Mouse (Mus musculus) erythroblast, adult 5-6 weeks (primary cell): Measurements from ENCODE around the gene Zfp423. TPM values are rescaled to one million over a fixed set of nuclear protein-coding genes. Genes with fewer than 3 reads are reported as not detected.

ENCODE experiments used
- ATAC-seq: replicated peaks from 2 replicates; pipeline ENCODE4 v1.8.0; 2016; ENCODE audit warnings: moderate number of reproducible peaks, mild to moderate bottlenecking, moderate TSS enrichment, inconsistent platforms; ENCODE audit not compliant: poor library complexity, low FRiP score, severe bottlenecking
- total RNA-seq, 2 experiments: library from RNA; stranded (forward) in 1 of 2; stranded (reverse) in 1 of 2; fragments of 150-400 nt in 1 of 2; fragments of 200-764, 138-1000 nt in 1 of 2; gene quantifications; 2 replicates each; pipeline versions ENCODE4 v1.2.3 to v1.2.4; 2015 to 2017; ENCODE audit warnings: low replicate concordance in 2 of 2

Zfp423 gene
- total RNA-seq, 2 experiments from 2014 or later: not detected

GRCm38 (mm10) chr8:87657488-87657887 is 301.9 kb downstream of the Zfp423 start:
- no peak for ATAC-seq

- no peak for ATAC-seq
Observed at GRCm38 (mm10) chr8:87656484-87657230, 302.7 kb downstream of the Zfp423 start.

GRCm38 (mm10) chr8:87655946-87656345 is 303.4 kb downstream of the Zfp423 start:
- no peak for ATAC-seq

- ATAC-seq: no peak
Observed at GRCm38 (mm10) chr8:87647781-87648180, 311.6 kb downstream of the Zfp423 start.

GRCm38 (mm10) chr8:87645829-87646483 is 313.4 kb downstream of the Zfp423 start:
- ATAC-seq: no peak

GRCm38 (mm10) chr8:87645371-87645770 is 314.0 kb downstream of the Zfp423 start:
- no peak for ATAC-seq

- ATAC-seq: no peak
Observed at GRCm38 (mm10) chr8:87640930-87641329, 318.5 kb downstream of the Zfp423 start.

- ATAC-seq: no peak
Observed at GRCm38 (mm10) chr8:87636226-87636742, 323.1 kb downstream of the Zfp423 start.

- ATAC-seq: no peak
Observed at GRCm38 (mm10) chr8:87631776-87632175, 327.6 kb downstream of the Zfp423 start.

GRCm38 (mm10) chr8:87629656-87630055 is 329.7 kb downstream of the Zfp423 start:
- ATAC-seq: no peak

GRCm38 (mm10) chr8:87621181-87621580 is 338.2 kb downstream of the Zfp423 start:
- no peak for ATAC-seq

GRCm38 (mm10) chr8:87620225-87620624 is 339.2 kb downstream of the Zfp423 start:
- ATAC-seq: no peak

GRCm38 (mm10) chr8:87619529-87619928 is 339.9 kb downstream of the Zfp423 start:
- no peak for ATAC-seq

GRCm38 (mm10) chr8:87619118-87619517 is 340.3 kb downstream of the Zfp423 start:
- ATAC-seq: no peak

GRCm38 (mm10) chr8:87613701-87614100 is 345.7 kb downstream of the Zfp423 start:
- ATAC-seq: no peak

Other genes with a start within 250 kb of the Zfp423 start
- 64.9 and 90.3 TPM in 2 replicates for gene Cnep1r1, start 159.2 kb upstream of the Zfp423 start, total RNA-seq (2015; ENCODE audit: low replicate concordance)
- 23.6 and 34.2 TPM in 2 replicates for gene Cnep1r1, start 159.2 kb upstream of the Zfp423 start, total RNA-seq (2017; ENCODE audit: low replicate concordance)
- 5.0 and 7.3 TPM in 2 replicates for gene Heatr3, start 178.3 kb upstream of the Zfp423 start, total RNA-seq (2015; ENCODE audit: low replicate concordance)
- 4.3 and 12.0 TPM in 2 replicates for gene Heatr3, start 178.3 kb upstream of the Zfp423 start, total RNA-seq (2017; ENCODE audit: low replicate concordance)
- 10.0 and 12.3 TPM in 2 replicates for gene Tent4b, start 239.6 kb upstream of the Zfp423 start, total RNA-seq (2015; ENCODE audit: low replicate concordance)
- 6.6 and 15.5 TPM in 2 replicates for gene Tent4b, start 239.6 kb upstream of the Zfp423 start, total RNA-seq (2017; ENCODE audit: low replicate concordance)